Mouse (Mus musculus) adrenal gland, postnatal 4 days (tissue): ENCODE data around the gene Htr1f. TPM values are rescaled to one million over a fixed set of nuclear protein-coding genes. Genes with fewer than 3 reads are reported as not detected.

Experiments
- microRNA-seq: library from miRNA; unstranded; fragments of <30 nt; microRNA quantifications from one replicate; pipeline ENCODE4 v1.2.0, GENCODE M21; 2021
- total RNA-seq, 2 experiments: library from RNA; stranded (reverse); gene quantifications; 2 replicates each; pipeline ENCODE4 v1.2.3; 2021

Gene Htr1f
- total RNA-seq, 2 experiments from 2014 or later: 0.14 TPM; not detected in 1

Small RNA genes within 50 kb of the gene (microRNA-seq; reads per million reads assigned to microRNA genes)
- gene Gm23374: not detected
